In the genomic region with DNA sequence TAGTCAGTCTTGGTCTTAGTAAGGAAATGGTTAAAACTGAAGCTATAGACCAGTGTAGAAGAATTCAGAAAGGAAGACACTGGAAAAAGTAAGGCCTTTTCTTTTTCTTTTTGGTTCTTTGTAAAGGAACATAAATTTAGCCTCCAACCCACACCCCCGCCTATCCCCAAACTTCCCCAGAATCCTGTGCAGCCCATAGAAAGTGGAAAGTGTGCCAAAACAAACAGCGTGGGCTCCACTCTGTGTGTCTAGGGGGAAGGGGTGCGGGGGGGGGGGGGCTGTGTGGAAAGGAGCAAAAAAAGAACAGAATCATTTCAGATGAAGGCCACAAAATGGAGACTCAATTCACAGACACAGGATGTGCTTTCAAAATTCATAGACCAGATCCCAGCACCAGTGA, we compare ENCODE assay signal across 8 mouse cellular contexts.
A peak's percentile ranks its signal among the peaks of the same experiment; 100 is the strongest.
DNase-seq lines count a peak whose midpoint lies in the region; ATAC-seq and TF ChIP-seq lines count a peak whose summit lies in the region.
"Had no signal": no experiment of that assay in that cellular context is flagged by ENCODE, and none has a peak within 500 bp of the region (broad histone marks: within the 10 kb centered on the region; RNA-seq: fewer than 3 reads in every experiment).

No protein-coding gene starts in this region.

- no peak for TF ChIP-seq POLR2A in olfactory bulb, adult 2 months (IDR thresholded peaks at IDR 0.05; ENCODE audit: insufficient read depth, low read depth, low read length)

- peak overlapping the region; percentile 94 for H3K27ac ChIP-seq in left cerebral cortex, adult 2 months
- peak overlapping the region; percentile 81 for H3K27ac ChIP-seq in forebrain, embryonic 14.5 days (ENCODE audit: low read depth, low read length)
- H3K27ac ChIP-seq in limb, embryonic 15.5 days = peak overlapping the region; percentile 94
- H3K27ac ChIP-seq in olfactory bulb, adult 2 months (ENCODE audit: insufficient read depth, low read depth, low read length) = peak overlapping the region; percentile 94

- peak overlapping the region; percentile 87 for H3K9ac ChIP-seq in forebrain, embryonic 14.5 days (ENCODE audit: low read length)
- H3K9ac ChIP-seq in limb, embryonic 15.5 days = no peak overlapping the region

- 18% methylated on average over 3 of the region's 3 CpGs for WGBS in forebrain, embryonic 14.5 days
- WGBS in limb, embryonic 15.5 days = 23% methylated on average over 3 of the region's 3 CpGs
- WGBS in olfactory bulb, adult 2 months = 9% methylated on average over 3 of the region's 3 CpGs

- intact Hi-C loops in left cerebral cortex, adult 2 months (cut with DNase I) = loop anchor here (10.0 kb wide), 1 partner anchor 185 kb away; no protein-coding TSS in a partner anchor
- intact Hi-C loops in left cerebral cortex, postnatal 10 days (cut with DNase I) = no loop called here

- peaks cover 23% of the 10 kb centered on the region for H3K4me1 ChIP-seq in forebrain, embryonic 14.5 days (ENCODE audit: control insufficient read depth, insufficient read depth, low read length)
- H3K4me1 ChIP-seq in limb, embryonic 15.5 days = peaks cover 41% of the 10 kb centered on the region
- H3K4me1 ChIP-seq in olfactory bulb, adult 2 months (ENCODE audit: control insufficient read depth, insufficient read depth, low read length) = peaks cover 36% of the 10 kb centered on the region

- ATAC-seq in forebrain, embryonic 14.5 days = no peak
- no peak for ATAC-seq in limb, embryonic 15.5 days (ENCODE audit: insufficient number of reproducible peaks, low FRiP score, low TSS enrichment, low read depth)
- ATAC-seq in megakaryocyte, adult 5-6 weeks (ENCODE audit: poor library complexity, severe bottlenecking) = no peak

- no peak for TF ChIP-seq CTCF in left cerebral cortex, adult 2 months (IDR thresholded peaks at IDR 0.05)
- TF ChIP-seq CTCF in olfactory bulb, adult 2 months (IDR thresholded peaks at IDR 0.05; ENCODE audit: insufficient read depth, low read depth, low read length) = no peak

- H3K4me2 ChIP-seq in forebrain, embryonic 14.5 days (ENCODE audit: low read length) = peak overlapping the region; percentile 85
- peak overlapping the region; percentile 60 for H3K4me2 ChIP-seq in limb, embryonic 15.5 days

- peak in 1 of 2 experiments; percentile 39 for DNase-seq in left cerebral cortex, adult 2 months (ENCODE audit: extremely low spot score in 1 of 2, low spot score in 2 of 2)
- DNase-seq in left cerebral cortex, postnatal 10 days (ENCODE audit: extremely low spot score in 1 of 2, low spot score in 2 of 2) = no peak
- DNase-seq in forebrain, embryonic 14.5 days (ENCODE audit: low spot score) = peak; percentile 40
- DNase-seq in retina, embryonic 14.5 days (ENCODE audit: low spot score) = no peak
- DNase-seq: right cerebral cortex, postnatal 4 days had no signal

- H3K4me3 ChIP-seq in left cerebral cortex, adult 2 months = peak overlapping the region; percentile 69
- peak overlapping the region; percentile 64 for H3K4me3 ChIP-seq in forebrain, embryonic 14.5 days (ENCODE audit: low read depth, low read length)
- H3K4me3 ChIP-seq in limb, embryonic 15.5 days = peak overlapping the region; percentile 54
- H3K4me3 ChIP-seq in olfactory bulb, adult 2 months (ENCODE audit: insufficient read depth, low read depth, low read length) = no peak overlapping the region; the same call in 1 of the 2 replicates

- H3K27me3 ChIP-seq in forebrain, embryonic 14.5 days (replicated peaks; ENCODE audit: control insufficient read depth, insufficient read depth, low read length) = no peaks in the 10 kb centered on the region
- H3K27me3 ChIP-seq in limb, embryonic 15.5 days = no peaks in the 10 kb centered on the region

- H3K36me3 ChIP-seq in forebrain, embryonic 14.5 days (ENCODE audit: control insufficient read depth, insufficient read depth, low read length) = no peaks in the 10 kb centered on the region; the same call in 1 of the 2 replicates
- no peaks in the 10 kb centered on the region for H3K36me3 ChIP-seq in limb, embryonic 15.5 days

- H3K9me3 ChIP-seq in forebrain, embryonic 14.5 days (replicated peaks; ENCODE audit: control insufficient read depth, low read length) = no peaks in the 10 kb centered on the region
- H3K9me3 ChIP-seq in limb, embryonic 15.5 days = no peaks in the 10 kb centered on the region
